Mouse (Mus musculus) spleen, adult 2 months (tissue): ENCODE results near the gene Rab33a. TPM values are rescaled to one million over a fixed set of nuclear protein-coding genes. Genes with fewer than 3 reads are reported as not detected.

ENCODE experiments used
- DNase-seq, 2 experiments: peaks; one replicate each; pipeline versions ENCODE4 v3.0.0 to v3.0.0-alpha.2; 2012 to 2021; ENCODE audit warnings: low spot score in 2 of 2, low read depth in 1 of 2
- H3K27ac ChIP-seq: fragments of 200-500 bp; 2 replicates; pipeline ENCODE4 v1.5.1; 2012; ENCODE audit warnings: low read length, inconsistent platforms; ENCODE audit not compliant: insufficient read depth
- H3K27me3 ChIP-seq: fragments of 200-500 bp; 2 replicates; pipeline ENCODE4 v1.6.1; 2012; ENCODE audit warnings: mild to moderate bottlenecking, moderate library complexity, low read length, inconsistent platforms; ENCODE audit not compliant: control insufficient read depth, insufficient read depth
- H3K36me3 ChIP-seq: fragments of 200-500 bp; 2 replicates; pipeline ENCODE4 v1.6.1; 2012; ENCODE audit warnings: mild to moderate bottlenecking, low read length, inconsistent platforms; ENCODE audit not compliant: control insufficient read depth, insufficient read depth
- H3K4me1 ChIP-seq: fragments of 200-500 bp; 2 replicates; pipeline ENCODE4 v1.6.1; 2011; ENCODE audit warnings: inconsistent platforms; ENCODE audit not compliant: control insufficient read depth, insufficient read depth, insufficient read length
- H3K4me3 ChIP-seq: fragments of 200-500 bp; 2 replicates; pipeline ENCODE4 v1.5.1; 2011; ENCODE audit warnings: mild to moderate bottlenecking, inconsistent platforms; ENCODE audit not compliant: insufficient read depth, insufficient read length; ENCODE audit errors: extremely low read depth
- CTCF ChIP-seq: fragments of 200-500 bp; IDR thresholded peaks from 2 replicates; pipeline ENCODE4 v1.5.1; 2011; ENCODE audit warnings: mild to moderate bottlenecking, inconsistent platforms; ENCODE audit not compliant: insufficient read depth, insufficient read length, insufficient replicate concordance; ENCODE audit errors: extremely low read depth
- POLR2A ChIP-seq: fragments of 200-500 bp; IDR thresholded peaks from 2 replicates; pipeline ENCODE4 v1.6.1; 2011; ENCODE audit warnings: low read depth, low read length, inconsistent platforms
- WGBS: fragments of 180-500 bp; shearing (Covaris S2); methylation state at CpG from one replicate; pipeline ENCODE4 v1.1.7; 2018; 5-methylcytosine and 5-hydroxymethylcytosine counted together
- polyA plus RNA-seq: library from polyadenylated mRNA; depleted of rRNA; stranded (reverse); fragments of >200 nt; gene quantifications from 2 replicates; pipeline ENCODE4 v1.2.3, GENCODE M21; 2012; rRNA removed

Gene Rab33a
- polyA plus RNA-seq, 1 experiment = 0.07 TPM

DNA sequence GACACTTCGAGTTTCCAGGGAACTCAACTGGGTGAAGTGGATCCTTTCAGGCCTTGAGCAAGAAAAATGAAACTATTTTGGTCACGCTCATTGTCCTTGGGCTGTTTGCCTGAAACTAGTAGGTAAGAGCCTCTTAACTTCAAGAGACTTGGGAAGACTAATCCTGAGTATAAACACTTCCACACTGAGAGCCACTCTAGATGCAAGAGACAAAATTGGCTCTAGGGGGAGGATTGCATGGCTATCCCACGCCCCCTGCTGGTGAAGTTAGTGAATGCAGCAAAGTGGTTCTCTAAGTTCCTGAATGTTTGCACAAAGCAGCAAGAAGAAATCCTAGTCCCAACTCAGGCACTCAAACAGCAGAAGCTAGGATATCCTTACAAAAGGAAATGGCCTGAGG lies 13.1 kb downstream of the Rab33a start:
- peak; percentile 25 to 49 for DNase-seq
- Histone ChIP-seq H3K4me1 (no peaks in the 10 kb centered on the region), H3K36me3 (no peaks in the 10 kb centered on the region), H3K4me3 (no peak overlapping the region), H3K27ac (no peak overlapping the region), H3K27me3 (no peaks in the 10 kb centered on the region)
- no peak for TF ChIP-seq POLR2A
- TF ChIP-seq CTCF = peak; percentile 63; the same call in 1 of the 2 replicates
- 46% methylated on average over 3 of the region's 3 CpGs for WGBS

Other genes with a start within 250 kb of the Rab33a start
- 3.1 and 3.4 TPM in 2 replicates for gene Bcorl1, start 177.9 kb upstream of the Rab33a start, polyA plus RNA-seq
- gene Elf4, start 56.2 kb upstream of the Rab33a start, polyA plus RNA-seq = 42.0 and 46.3 TPM in 2 replicates
- 3.5 and 4.7 TPM in 2 replicates for gene Aifm1, start 5.7 kb upstream of the Rab33a start, polyA plus RNA-seq
- gene Zfp280c, start 75.2 kb downstream of the Rab33a start, polyA plus RNA-seq = 2.2 and 2.5 TPM in 2 replicates
- gene Slc25a14, start 104.1 kb downstream of the Rab33a start, polyA plus RNA-seq = 1.2 and 1.3 TPM in 2 replicates
- not detected in 2 replicates for gene Gpr119, start 155.2 kb downstream of the Rab33a start, polyA plus RNA-seq
- 1.2 and 1.3 TPM in 2 replicates for gene Rbmx2, start 175.7 kb downstream of the Rab33a start, polyA plus RNA-seq